Mouse (Mus musculus) lung, postnatal 0 days (tissue): ENCODE data around the gene Thoc7.

ENCODE experiments used
- CTCF ChIP-seq: IDR thresholded peaks from 2 replicates; pipeline ENCODE4 v1.5.1; 2016; ENCODE audit warnings: antibody characterized with exemption, mild to moderate bottlenecking
- EP300 ChIP-seq: IDR thresholded peaks from 2 replicates; pipeline ENCODE4 v1.6.1; 2016; ENCODE audit warnings: antibody characterized with exemption, mild to moderate bottlenecking, control low read depth

- TF ChIP-seq EP300 (no peak), CTCF (0 out of 2 replicates have a peak, but pooled peaks have one; percentile 7)
These were observed 26.7 kb upstream of the Thoc7 start for GRCm38 (mm10) chr14:13988397-13988796.
